Comparison of ENCODE assay signal across 22 mouse cellular contexts in the genomic region with DNA sequence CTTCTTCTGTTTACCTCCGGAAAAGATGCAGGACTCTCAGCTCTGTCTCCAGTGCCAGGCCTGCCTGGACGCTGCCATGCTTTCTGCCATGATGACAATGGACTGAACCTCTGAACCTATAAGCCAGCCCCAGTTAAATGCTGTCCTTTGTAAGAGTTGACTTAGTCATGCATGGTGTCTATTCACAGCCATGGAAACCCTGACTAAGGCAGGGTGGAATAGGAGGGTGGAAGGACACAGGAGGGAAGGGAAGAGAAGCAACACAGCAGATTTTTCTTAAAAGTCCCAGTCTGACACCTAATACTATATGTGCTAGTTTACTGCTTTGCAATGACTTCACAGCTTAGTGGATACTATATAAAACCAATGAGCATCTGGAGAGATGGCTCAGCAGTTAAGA. TPM values are rescaled to one million over a fixed set of nuclear protein-coding genes. Genes with fewer than 3 reads are reported as not detected.
DNase-seq lines count a peak whose midpoint lies in the region; ATAC-seq and TF ChIP-seq lines count a peak whose summit lies in the region.
"Had no signal": no experiment of that assay in that cellular context is flagged by ENCODE, and none has a peak within 500 bp of the region (broad histone marks: within the 10 kb centered on the region; RNA-seq: fewer than 3 reads in every experiment).

No protein-coding gene starts in this region.

- no peaks in the 10 kb centered on the region for H3K9me3 ChIP-seq in hindbrain, embryonic 14.5 days (ENCODE audit: control insufficient read depth, low read length)
- no peaks in the 10 kb centered on the region for H3K9me3 ChIP-seq in hindbrain, embryonic 13.5 days
- H3K9me3 ChIP-seq in neural tube, embryonic 14.5 days (ENCODE audit: control insufficient read depth, low read length): no peaks in the 10 kb centered on the region
- H3K9me3 ChIP-seq: embryonic facial prominence, embryonic 10.5 days; forebrain, embryonic 10.5 days; G1E; heart, embryonic 12.5 days had no signal

- no peak for DNase-seq in gastrocnemius, adult 2 months
- no peak for DNase-seq in gastrocnemius, postnatal 36 days
- DNase-seq in hindbrain, embryonic 14.5 days (ENCODE audit: low spot score): no peak
- no peak for DNase-seq in frontal cortex, postnatal 36 days (ENCODE audit: low spot score in 2 of 2)
- DNase-seq: adrenal gland, postnatal 14 days; B cell, adult 2 months; cerebellum, adult 11-12 months; cerebellum, adult 9-11 months; cerebellum, postnatal 36 days; gastrocnemius, postnatal 10 days; heart, postnatal 36 days had no signal

- no peak for TF ChIP-seq CTCF in gastrocnemius, adult 2 months (IDR thresholded peaks at IDR 0.05)
- no peak for TF ChIP-seq CTCF in embryonic fibroblast, embryonic 13.5 days (IDR thresholded peaks at IDR 0.05; ENCODE audit: borderline replicate concordance, insufficient read depth, low read length)

- intact Hi-C loops in gastrocnemius, adult 2 months (cut with DNase I): loop anchor here (10.0 kb wide), 1 partner anchor 73 kb away; no protein-coding TSS in a partner anchor
- intact Hi-C loops in gastrocnemius, postnatal 36 days (cut with DNase I): loop anchor here (10.0 kb wide), 1 partner anchor 73 kb away; no protein-coding TSS in a partner anchor

- peak overlapping the region; percentile 1; the same call in 1 of the 2 replicates for H3K27ac ChIP-seq in gastrocnemius, adult 2 months
- no peak overlapping the region for H3K27ac ChIP-seq in hindbrain, embryonic 14.5 days
- H3K27ac ChIP-seq in hindbrain, embryonic 13.5 days: no peak overlapping the region
- H3K27ac ChIP-seq in embryonic fibroblast, embryonic 13.5 days (ENCODE audit: insufficient read depth, low read length): peak overlapping the region; percentile 100
- H3K27ac ChIP-seq in neural tube, embryonic 14.5 days (ENCODE audit: low read depth, low read length): no peak overlapping the region
- H3K27ac ChIP-seq: embryonic facial prominence, embryonic 10.5 days; forebrain, embryonic 10.5 days had no signal

- TF ChIP-seq POLR2A in embryonic fibroblast, embryonic 13.5 days (IDR thresholded peaks at IDR 0.05; ENCODE audit: low read depth, low read length): no peak

- H3K4me2 ChIP-seq in hindbrain, embryonic 14.5 days (replicated peaks): no peak overlapping the region
- H3K4me2 ChIP-seq in hindbrain, embryonic 13.5 days: no peak overlapping the region
- no peak overlapping the region for H3K4me2 ChIP-seq in neural tube, embryonic 14.5 days (ENCODE audit: low read depth, low read length)
- H3K4me2 ChIP-seq: heart, embryonic 12.5 days had no signal

- H3K36me3 ChIP-seq in hindbrain, embryonic 14.5 days (replicated peaks; ENCODE audit: control insufficient read depth, insufficient read depth): no peaks in the 10 kb centered on the region
- H3K36me3 ChIP-seq in hindbrain, embryonic 13.5 days: no peaks in the 10 kb centered on the region
- no peaks in the 10 kb centered on the region for H3K36me3 ChIP-seq in neural tube, embryonic 14.5 days (ENCODE audit: control insufficient read depth, insufficient read depth, low read length)
- H3K36me3 ChIP-seq: embryonic facial prominence, embryonic 10.5 days; forebrain, embryonic 10.5 days; heart, embryonic 12.5 days had no signal

- H3K4me3 ChIP-seq in gastrocnemius, adult 2 months: no peak overlapping the region
- no peak overlapping the region for H3K4me3 ChIP-seq in hindbrain, embryonic 14.5 days (replicated peaks; ENCODE audit: low read length)
- H3K4me3 ChIP-seq in hindbrain, embryonic 13.5 days: no peak overlapping the region
- H3K4me3 ChIP-seq in embryonic fibroblast, embryonic 13.5 days (ENCODE audit: insufficient read depth, low read length): no peak overlapping the region
- H3K4me3 ChIP-seq in neural tube, embryonic 14.5 days (ENCODE audit: low read depth, low read length): no peak overlapping the region
- H3K4me3 ChIP-seq: embryonic facial prominence, embryonic 10.5 days; erythroblast, embryonic 14.5 days; forebrain, embryonic 10.5 days; heart, embryonic 12.5 days had no signal

- WGBS in hindbrain, embryonic 14.5 days: 28% methylated on average over 2 of the region's 2 CpGs
- 25% methylated on average over 2 of the region's 2 CpGs for WGBS in hindbrain, embryonic 13.5 days
- 30% methylated on average over 2 of the region's 2 CpGs for WGBS in neural tube, embryonic 14.5 days

- H3K9ac ChIP-seq in hindbrain, embryonic 14.5 days: no peak overlapping the region
- H3K9ac ChIP-seq in hindbrain, embryonic 13.5 days: no peak overlapping the region
- no peak overlapping the region for H3K9ac ChIP-seq in neural tube, embryonic 14.5 days (replicated peaks; ENCODE audit: low read depth, low read length)
- H3K9ac ChIP-seq: heart, embryonic 12.5 days had no signal

- H3K4me1 ChIP-seq in hindbrain, embryonic 14.5 days (replicated peaks; ENCODE audit: control insufficient read depth, insufficient read depth, low read length): peaks cover 8% of the 10 kb centered on the region; the same call in 1 of the 2 replicates
- peaks cover 9% of the 10 kb centered on the region; the same call in 1 of the 2 replicates for H3K4me1 ChIP-seq in hindbrain, embryonic 13.5 days (replicated peaks)
- peaks cover 45% of the 10 kb centered on the region for H3K4me1 ChIP-seq in embryonic fibroblast, embryonic 13.5 days (ENCODE audit: control insufficient read depth, insufficient read depth, low read length)
- H3K4me1 ChIP-seq in neural tube, embryonic 14.5 days (ENCODE audit: control insufficient read depth, insufficient read depth, low read length): no peaks in the 10 kb centered on the region

- no peaks in the 10 kb centered on the region for H3K27me3 ChIP-seq in hindbrain, embryonic 14.5 days (ENCODE audit: control insufficient read depth, insufficient read depth, low read length)
- no peaks in the 10 kb centered on the region for H3K27me3 ChIP-seq in hindbrain, embryonic 13.5 days
- H3K27me3 ChIP-seq in neural tube, embryonic 14.5 days (ENCODE audit: control insufficient read depth, insufficient read depth, low read length): no peaks in the 10 kb centered on the region
- H3K27me3 ChIP-seq: heart, embryonic 12.5 days had no signal

- ATAC-seq in hindbrain, embryonic 14.5 days (ENCODE audit: low FRiP score): peak; percentile 31; the same call in 1 of the 2 replicates
- ATAC-seq in hindbrain, embryonic 13.5 days (ENCODE audit: low FRiP score): no peak
- ATAC-seq in neural tube, embryonic 14.5 days (ENCODE audit: low read depth): peak; percentile 73; the same call in 1 of the 2 replicates
- ATAC-seq: CD4-positive, CD25-positive, alpha-beta regulatory T cell, adult 4 months; forebrain, embryonic 14.5 days; intestine, embryonic 16.5 days had no signal

RNA-seq across cellular contexts. Expression of a gene that starts 51.9 kb away (rescaled TPM):
- 1 to 10 TPM; 1.0 to 1.8 TPM for total RNA-seq in gastrocnemius, adult 2 months (2021)
- 1 to 10 TPM; 2.1 to 2.5 TPM for total RNA-seq in gastrocnemius, postnatal 36 days (2021)
- 8.3 and 8.6 TPM in 2 replicates for polyA plus RNA-seq in hindbrain, embryonic 14.5 days (2014; fragmentation: Nextera tagmentation; extraction: Ambion mirVana)
- polyA plus RNA-seq in hindbrain, embryonic 13.5 days (2015; fragmentation: Nextera tagmentation; extraction: Ambion mirVana): 8.4 and 11.2 TPM in 2 replicates
- polyA plus RNA-seq in embryonic fibroblast, embryonic 13.5 days (2011; ENCODE audit: insufficient read length, low read depth, missing spikeins): 187 and 323 TPM in 2 replicates
- 0.95 and 5.5 TPM in 2 replicates for polyA plus RNA-seq in neural tube, embryonic 14.5 days (2014; fragmentation: Nextera tagmentation; extraction: Ambion mirVana)
- polyA plus RNA-seq: CD4-positive, CD25-positive, alpha-beta regulatory T cell, adult 4 months; erythroblast, embryonic 14.5 days; G1E had no signal

Comparison
In these comparisons a context has a peak if more than half of its experiments do, and no peak if none do; other contexts are left out.
1. H3K27ac ChIP-seq: peak in gastrocnemius, adult 2 months (single experiment) and embryonic fibroblast, embryonic 13.5 days (single experiment); none in hindbrain, embryonic 14.5 days (single experiment), hindbrain, embryonic 13.5 days (single experiment) and neural tube, embryonic 14.5 days (single experiment).
2. RNA of a gene that starts 51.9 kb away (polyA plus RNA-seq): 187 to 323 TPM in embryonic fibroblast, embryonic 13.5 days; 8.3 to 8.6 TPM in hindbrain, embryonic 14.5 days, 8.4 to 11.2 TPM in hindbrain, embryonic 13.5 days and 0.95 to 5.5 TPM in neural tube, embryonic 14.5 days; every median in the first group is over 10 times any median in the second.